Mouse (Mus musculus) embryo, embryonic 11.5 days (tissue): ENCODE data around the gene Msi2.

Experiments
- DNase-seq: peaks from one replicate; pipeline ENCODE4 v3.0.0-alpha.2; 2012; ENCODE audit warnings: low read depth, low spot score

Msi2 gene

GRCm38 (mm10) chr11:88515736-88516583 lies 202.4 kb downstream of the Msi2 start:
- no peak for DNase-seq

DNA sequence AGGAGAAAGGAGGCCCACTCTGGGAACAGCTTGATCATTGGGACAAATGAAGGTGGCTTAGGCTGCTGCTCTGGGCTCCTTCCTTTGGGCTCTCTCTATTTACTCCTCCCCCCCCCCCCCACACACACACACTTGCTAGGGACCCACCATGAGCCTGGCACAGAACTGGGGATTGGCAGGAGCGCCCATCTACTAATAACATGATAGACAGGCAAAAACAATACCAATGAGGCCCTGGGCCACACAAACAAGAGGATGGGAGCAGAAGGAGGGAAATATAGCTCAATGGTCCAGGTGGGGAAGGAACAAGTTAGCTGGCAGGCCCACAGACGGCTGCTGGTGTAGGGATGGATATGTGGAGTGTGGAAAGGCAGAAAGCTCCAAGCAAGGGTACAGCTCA lies 203.0 kb downstream of the Msi2 start:
- DNase-seq = no peak

GRCm38 (mm10) chr11:88514151-88514926 lies 204.0 kb downstream of the Msi2 start:
- DNase-seq = no peak

GRCm38 (mm10) chr11:88512580-88512979 lies 205.7 kb downstream of the Msi2 start:
- DNase-seq = no peak

DNA sequence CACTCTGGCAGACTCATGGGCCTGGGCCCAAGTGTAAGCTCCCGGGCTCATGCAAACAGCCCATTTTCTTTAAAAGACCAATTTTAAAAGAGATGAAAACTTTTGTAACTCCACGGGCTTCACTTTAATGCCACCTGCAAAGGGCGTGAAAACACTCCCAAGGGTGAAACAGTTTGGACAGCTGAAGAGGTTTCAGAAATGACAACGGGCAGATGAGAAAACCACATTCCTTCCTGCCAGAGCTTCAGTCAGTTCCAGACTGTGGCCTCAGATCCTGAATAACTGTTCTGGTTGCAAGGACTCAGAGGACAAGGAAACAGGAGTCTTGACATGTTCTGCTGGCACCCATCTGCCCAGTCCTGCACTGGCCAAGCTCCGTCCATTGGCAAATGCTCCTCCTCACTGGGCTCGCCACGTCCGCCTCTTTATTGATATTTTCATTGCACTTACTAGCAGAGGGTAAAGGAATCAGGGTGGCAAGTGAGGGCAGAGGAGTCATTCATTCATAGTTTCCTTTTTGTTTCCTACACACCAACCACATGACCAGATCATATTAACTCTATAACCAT lies 207.9 kb downstream of the Msi2 start:
- no peak for DNase-seq

GRCm38 (mm10) chr11:88509464-88509863 lies 208.8 kb downstream of the Msi2 start:
- DNase-seq = no peak

- DNase-seq = no peak
Observed at GRCm38 (mm10) chr11:88508133-88508532, 210.2 kb downstream of the Msi2 start.

DNA sequence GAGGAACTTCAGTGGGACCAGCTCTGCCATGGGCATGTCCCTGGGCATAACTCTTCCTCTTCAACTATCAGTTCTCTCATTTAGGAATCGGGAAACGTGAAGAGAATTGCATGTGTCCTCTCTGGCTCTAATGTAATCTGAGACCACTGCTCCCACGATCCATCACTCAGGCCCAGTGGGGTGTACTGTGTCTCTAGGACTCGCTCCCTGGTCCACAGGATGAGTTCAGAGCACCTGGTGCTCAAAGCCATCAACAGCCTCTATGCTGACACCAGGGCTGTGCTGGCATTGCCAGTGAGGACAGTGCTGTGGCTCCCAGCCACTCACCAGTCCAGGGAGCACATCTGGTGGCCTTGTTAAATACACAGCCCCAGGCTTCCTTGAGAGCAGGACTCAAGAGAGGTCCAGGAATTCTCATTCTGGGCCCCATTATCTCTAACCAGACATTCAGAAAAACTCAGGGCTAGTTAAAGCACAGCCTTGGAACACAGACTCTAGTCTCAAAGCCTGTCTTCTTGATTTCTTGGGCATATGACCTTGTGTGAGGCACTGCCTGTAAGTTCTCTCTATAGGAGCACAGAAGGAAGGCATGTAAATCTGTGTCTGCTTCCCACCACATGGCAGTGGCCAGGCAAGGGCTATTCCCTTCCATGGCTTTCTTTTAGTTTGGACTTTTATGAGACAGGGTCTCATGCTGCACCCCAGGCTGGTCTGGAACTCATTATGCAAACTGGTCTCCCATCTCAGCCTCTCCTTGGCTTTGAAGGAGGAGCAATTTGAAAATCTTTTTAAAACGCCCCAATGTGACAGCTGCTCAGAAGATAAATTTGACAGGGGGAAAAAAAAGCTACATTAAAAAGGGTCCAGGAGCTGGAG lies 211.5 kb downstream of the Msi2 start:
- no peak for DNase-seq

GRCm38 (mm10) chr11:88506109-88506508 lies 212.2 kb downstream of the Msi2 start:
- DNase-seq = no peak

DNA sequence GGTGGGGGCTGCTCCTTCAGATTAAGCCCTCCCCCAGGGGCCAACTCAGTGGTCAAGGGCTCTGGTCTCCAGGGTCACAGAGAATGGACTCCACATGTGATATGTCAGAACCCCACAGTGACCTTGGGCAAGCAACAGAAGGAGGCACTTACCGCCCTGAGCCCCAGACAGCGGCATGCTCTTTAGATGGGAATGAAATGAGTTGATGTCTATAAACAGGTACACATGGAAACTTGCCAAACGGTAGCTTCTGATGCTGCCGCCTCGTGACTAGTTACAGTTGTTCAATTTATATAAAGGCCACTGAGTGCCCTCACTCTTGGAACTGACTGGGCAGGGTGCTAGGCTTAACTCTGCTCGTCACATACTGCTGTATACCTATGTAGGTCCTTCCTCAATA lies 215.7 kb downstream of the Msi2 start:
- DNase-seq = no peak

GRCm38 (mm10) chr11:88498491-88498890 lies 219.8 kb downstream of the Msi2 start:
- DNase-seq = no peak

GRCm38 (mm10) chr11:88496460-88496859 lies 221.9 kb downstream of the Msi2 start:
- no peak for DNase-seq

- DNase-seq = no peak
Observed at GRCm38 (mm10) chr11:88495759-88496158, 222.6 kb downstream of the Msi2 start.

GRCm38 (mm10) chr11:88495018-88495417 lies 223.3 kb downstream of the Msi2 start:
- no peak for DNase-seq

DNA sequence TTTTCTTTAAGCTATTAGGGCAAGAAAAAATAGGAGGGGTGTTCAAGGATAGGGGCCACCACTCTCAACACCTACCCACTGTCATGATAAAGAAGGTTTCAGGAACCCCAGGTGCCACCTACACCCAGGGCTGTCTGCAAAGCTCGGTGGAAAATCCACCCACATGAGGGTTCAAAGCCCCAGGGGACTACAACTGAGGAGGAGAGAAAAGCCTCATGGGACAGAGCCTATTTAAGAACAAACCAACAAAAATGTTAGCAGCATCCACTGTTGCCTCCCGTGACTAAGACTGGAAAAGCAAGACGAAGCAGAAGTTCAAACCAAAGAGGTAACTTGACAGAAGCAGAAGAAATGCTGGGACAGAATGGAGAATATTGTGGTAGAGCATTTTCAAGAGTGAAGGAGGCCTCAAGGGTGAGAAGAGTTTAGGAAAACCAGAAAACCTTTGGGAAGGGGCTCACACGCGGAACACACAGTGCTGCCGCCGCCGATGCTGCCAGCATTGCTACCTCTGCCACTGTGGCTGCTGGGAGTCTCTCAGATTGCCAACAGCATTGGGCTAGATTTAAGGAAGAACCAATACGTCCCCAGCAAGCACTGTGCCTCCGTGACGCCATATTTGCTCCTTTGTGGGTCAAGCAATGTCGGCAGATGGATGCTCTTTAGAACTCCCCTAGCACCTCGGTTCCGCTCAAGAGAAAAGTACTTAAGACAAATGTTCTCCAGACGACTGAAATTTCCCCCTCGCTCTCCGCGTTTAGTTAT lies 224.3 kb downstream of the Msi2 start:
- DNase-seq = no peak

GRCm38 (mm10) chr11:88492585-88492984 lies 225.7 kb downstream of the Msi2 start:
- no peak for DNase-seq

- no peak for DNase-seq
Observed at GRCm38 (mm10) chr11:88489985-88490384, 228.3 kb downstream of the Msi2 start.

DNA sequence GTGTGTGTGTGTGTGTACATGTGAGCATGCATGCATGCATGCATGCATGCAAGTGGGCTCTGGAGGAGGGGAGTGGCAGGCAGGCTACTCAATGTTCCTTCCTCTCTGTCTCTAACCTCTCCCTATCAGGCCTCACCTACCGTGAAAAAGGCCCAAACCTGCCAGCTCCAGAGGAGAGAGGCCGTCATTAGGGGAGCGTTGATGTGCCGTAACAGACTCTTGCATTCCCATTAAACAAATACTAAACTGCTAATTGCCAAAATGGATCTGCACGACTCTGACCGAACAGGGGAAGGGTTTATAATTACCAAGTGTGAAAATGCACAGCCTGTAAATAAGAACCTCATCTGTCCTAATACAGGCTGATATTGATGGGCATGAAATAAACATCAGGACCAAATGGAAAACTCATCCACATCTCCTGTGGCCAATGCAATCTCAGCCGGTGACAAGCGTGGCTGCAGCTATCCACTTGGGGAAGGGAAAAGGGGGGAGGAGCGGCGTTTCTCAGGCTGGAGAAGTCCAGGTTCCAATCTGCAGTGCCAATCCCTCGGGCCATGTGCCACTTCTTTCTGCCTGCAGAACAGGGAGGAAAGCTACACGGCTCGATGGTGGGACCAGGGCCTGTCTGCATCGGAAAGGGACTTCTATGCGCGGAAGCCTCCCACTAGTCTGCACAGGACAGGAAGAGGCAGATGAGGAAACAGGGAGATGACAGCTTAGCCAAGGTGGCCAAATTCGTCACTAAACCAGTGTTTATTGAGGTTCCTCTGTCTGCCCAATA lies 229.2 kb downstream of the Msi2 start:
- DNase-seq = no peak

DNA sequence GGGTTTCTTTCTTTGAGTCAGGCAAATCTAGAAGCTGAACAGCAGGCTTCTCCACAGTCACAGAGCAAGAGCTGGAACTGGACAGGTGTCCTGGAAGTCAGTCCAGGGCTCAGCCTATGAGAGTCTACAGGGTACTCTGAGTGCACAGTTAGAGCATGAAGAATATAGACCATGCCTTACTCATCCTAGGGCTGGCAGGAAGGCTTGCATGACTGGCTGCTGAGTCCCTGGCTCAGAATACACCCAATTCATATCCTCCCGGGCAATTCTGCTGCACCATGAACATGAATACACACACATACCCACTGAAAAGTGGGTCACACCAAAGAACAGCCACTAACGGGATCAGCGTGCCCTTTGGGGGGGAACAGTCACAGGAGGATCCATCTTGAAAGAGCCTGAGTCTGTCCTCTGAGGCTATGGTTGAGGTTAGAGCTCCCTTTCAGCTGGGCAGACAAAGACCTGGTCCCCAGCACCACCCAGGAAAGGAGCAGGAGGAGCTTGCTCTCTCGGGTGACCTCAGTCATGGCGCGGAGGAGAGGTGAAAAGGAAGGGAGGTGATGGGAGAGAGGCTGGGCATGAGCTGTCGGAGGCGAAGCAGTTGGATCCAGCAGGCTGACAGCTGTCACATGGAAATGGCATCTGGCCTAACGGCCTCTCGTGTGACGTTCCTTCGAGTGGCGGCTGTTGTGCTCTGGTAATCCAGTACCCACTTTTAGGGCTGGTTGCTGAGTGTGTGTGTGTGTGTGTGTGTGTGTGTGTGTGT lies 230.0 kb downstream of the Msi2 start:
- no peak for DNase-seq
